Mouse (Mus musculus): ENCODE data around the gene Polr1d. TPM values are rescaled to one million over a fixed set of nuclear protein-coding genes. Genes with fewer than 3 reads are reported as not detected.
A peak's percentile ranks its signal among the peaks of the same experiment; 100 is the strongest.

The Polr1d gene
- 10 to 100 TPM; 87.1 to 94.8 TPM for total RNA-seq (2021)
- long read RNA-seq, experiment 1, transcript Polr1d-201 (2 exons, 1,196 nt), result major isoform, 55 of 80 reads
- long read RNA-seq, experiment 1, transcript Polr1d-202 (3 exons, 1,137 nt), result minor isoform, 23 of 80 reads
- long read RNA-seq, experiment 1, partial matches to known transcripts, result 0 of 80 reads
- long read RNA-seq, experiment 1, other reads (novel, unspliced or antisense), result 2 of 80 reads
- long read RNA-seq, experiment 2, transcript Polr1d-202 (3 exons, 1,137 nt), result minor isoform, 38 of 106 reads
- long read RNA-seq, experiment 2, transcript Polr1d-201 (2 exons, 1,196 nt), result major isoform, 65 of 106 reads
- long read RNA-seq, experiment 2, partial matches to known transcripts, result 3 of 106 reads
- long read RNA-seq, experiment 2, other reads (novel, unspliced or antisense), result 0 of 106 reads

GRCm38 (mm10) chr5:147076799-147077165 lies at the start of gene Polr1d:
Polr1d (plus strand) TSS chr5:147077050.
- no peak for DNase-seq
- intact Hi-C loops (cut with DNase I; ENCODE audit: low total_unique reads), result no loop called here

- DNase-seq, result no peak
- intact Hi-C loops (cut with DNase I; ENCODE audit: low total_unique reads), result no loop called here
These were observed 45.6 kb upstream of the Polr1d start for GRCm38 (mm10) chr5:147031281-147031680.

GRCm38 (mm10) chr5:147033155-147033554 lies 43.7 kb upstream of the Polr1d start:
- peak; percentile 56 for DNase-seq
- intact Hi-C loops (cut with DNase I; ENCODE audit: low total_unique reads), result no loop called here

- no peak for DNase-seq
- intact Hi-C loops (cut with DNase I; ENCODE audit: low total_unique reads), result no loop called here
These were observed 42.6 kb upstream of the Polr1d start for GRCm38 (mm10) chr5:147034283-147034682.

GRCm38 (mm10) chr5:147035301-147035700 lies 41.5 kb upstream of the Polr1d start:
- intact Hi-C loops (cut with DNase I; ENCODE audit: low total_unique reads), result no loop called here
- no peak for DNase-seq

GRCm38 (mm10) chr5:147036028-147036427 lies 40.8 kb upstream of the Polr1d start:
- intact Hi-C loops (cut with DNase I; ENCODE audit: low total_unique reads), result no loop called here
- no peak for DNase-seq

- intact Hi-C loops (cut with DNase I; ENCODE audit: low total_unique reads), result no loop called here
- no peak for DNase-seq
These were observed 40.2 kb upstream of the Polr1d start for GRCm38 (mm10) chr5:147036661-147037060.

GRCm38 (mm10) chr5:147037601-147038000 lies 39.2 kb upstream of the Polr1d start:
- intact Hi-C loops (cut with DNase I; ENCODE audit: low total_unique reads), result no loop called here
- DNase-seq, result no peak

GRCm38 (mm10) chr5:147039394-147039793 lies 37.5 kb upstream of the Polr1d start:
- DNase-seq, result no peak
- intact Hi-C loops (cut with DNase I; ENCODE audit: low total_unique reads), result no loop called here

GRCm38 (mm10) chr5:147041965-147042937 lies 34.6 kb upstream of the Polr1d start:
- intact Hi-C loops (cut with DNase I; ENCODE audit: low total_unique reads), result no loop called here
- peak; percentile 3 for DNase-seq

GRCm38 (mm10) chr5:147043240-147043844 lies 33.5 kb upstream of the Polr1d start:
- peak; percentile 1 for DNase-seq
- intact Hi-C loops (cut with DNase I; ENCODE audit: low total_unique reads), result no loop called here

GRCm38 (mm10) chr5:147045311-147045710 lies 31.5 kb upstream of the Polr1d start:
- intact Hi-C loops (cut with DNase I; ENCODE audit: low total_unique reads), result no loop called here
- no peak for DNase-seq

GRCm38 (mm10) chr5:147045929-147046328 lies 30.9 kb upstream of the Polr1d start:
- intact Hi-C loops (cut with DNase I; ENCODE audit: low total_unique reads), result no loop called here
- no peak for DNase-seq

- no peak for DNase-seq
- intact Hi-C loops (cut with DNase I; ENCODE audit: low total_unique reads), result no loop called here
These were observed 27.2 kb upstream of the Polr1d start for GRCm38 (mm10) chr5:147049544-147050209.

GRCm38 (mm10) chr5:147050816-147051499 lies 25.9 kb upstream of the Polr1d start:
- intact Hi-C loops (cut with DNase I; ENCODE audit: low total_unique reads), result no loop called here
- DNase-seq, result no peak

GRCm38 (mm10) chr5:147051500-147052308 lies 25.1 kb upstream of the Polr1d start:
- intact Hi-C loops (cut with DNase I; ENCODE audit: low total_unique reads), result no loop called here
- DNase-seq, result no peak

GRCm38 (mm10) chr5:147052309-147052558 lies 24.6 kb upstream of the Polr1d start:
- intact Hi-C loops (cut with DNase I; ENCODE audit: low total_unique reads), result no loop called here

GRCm38 (mm10) chr5:147053071-147053470 lies 23.8 kb upstream of the Polr1d start:
- intact Hi-C loops (cut with DNase I; ENCODE audit: low total_unique reads), result no loop called here

More at GRCm38 (mm10) chr5:147052309-147052558, 24.6 kb upstream of the Polr1d start:
- DNase-seq, result no peak

More at GRCm38 (mm10) chr5:147053071-147053470, 23.8 kb upstream of the Polr1d start:
- DNase-seq, result no peak
